Mouse (Mus musculus) lung, embryonic 15.5 days (tissue): ENCODE data around the gene Shroom3. TPM values are rescaled to one million over a fixed set of nuclear protein-coding genes. Genes with fewer than 3 reads are reported as not detected.

Experiments used
- ATAC-seq: fragments of 200-750 bp; cut with Nextera tagmentation; 2 replicates; pipeline ENCODE4 v1.8.0; 2017; ENCODE audit warnings: moderate number of reproducible peaks, borderline replicate concordance; ENCODE audit not compliant: low FRiP score, low TSS enrichment; ENCODE audit errors: extremely low read depth
- H3K27ac ChIP-seq: fragments of 300-500 bp; sonication (generic); 2 replicates; pipeline ENCODE4 v1.5.1; 2015; ENCODE audit warnings: moderate library complexity, mild to moderate bottlenecking, inconsistent platforms
- H3K27me3 ChIP-seq: fragments of 300-500 bp; sonication (generic); 2 replicates; pipeline ENCODE4 v1.6.1; 2015; ENCODE audit warnings: inconsistent platforms
- H3K36me3 ChIP-seq: fragments of 300-500 bp; sonication (generic); 2 replicates; pipeline ENCODE4 v1.6.1; 2015; ENCODE audit warnings: inconsistent platforms
- H3K4me1 ChIP-seq: fragments of 300-500 bp; sonication (generic); 2 replicates; pipeline ENCODE4 v1.6.1; 2015; ENCODE audit warnings: inconsistent platforms
- H3K4me2 ChIP-seq: fragments of 300-500 bp; sonication (generic); 2 replicates; pipeline ENCODE4 v1.6.1; 2015; ENCODE audit warnings: inconsistent platforms, mild to moderate bottlenecking, moderate library complexity
- H3K4me3 ChIP-seq: fragments of 300-500 bp; sonication (generic); 2 replicates; pipeline ENCODE4 v1.5.1; 2015; ENCODE audit warnings: mild to moderate bottlenecking, inconsistent platforms
- H3K9ac ChIP-seq: fragments of 300-500 bp; sonication (generic); 2 replicates; pipeline ENCODE4 v1.6.1; 2015; ENCODE audit warnings: inconsistent platforms
- H3K9me3 ChIP-seq: fragments of 300-500 bp; sonication (generic); 2 replicates; pipeline ENCODE4 v1.6.1; 2016; ENCODE audit warnings: inconsistent platforms
- whole genome bisulfite sequencing: fragments of 180-500 bp; shearing (Covaris S2); methylation state at CpG from one replicate; pipeline ENCODE4 v1.1.7; 2015; 5-methylcytosine and 5-hydroxymethylcytosine counted together
- polyA plus RNA-seq: library from polyadenylated mRNA; unstranded; fragments of >200 nt; fragmentation: Nextera tagmentation; extraction: Ambion mirVana; gene quantifications from 2 replicates; pipeline ENCODE4 v1.2.1, GENCODE M21; 2015

The Shroom3 gene
- polyA plus RNA-seq, 1 experiment from 2014 or later = 5.3 TPM

DNA sequence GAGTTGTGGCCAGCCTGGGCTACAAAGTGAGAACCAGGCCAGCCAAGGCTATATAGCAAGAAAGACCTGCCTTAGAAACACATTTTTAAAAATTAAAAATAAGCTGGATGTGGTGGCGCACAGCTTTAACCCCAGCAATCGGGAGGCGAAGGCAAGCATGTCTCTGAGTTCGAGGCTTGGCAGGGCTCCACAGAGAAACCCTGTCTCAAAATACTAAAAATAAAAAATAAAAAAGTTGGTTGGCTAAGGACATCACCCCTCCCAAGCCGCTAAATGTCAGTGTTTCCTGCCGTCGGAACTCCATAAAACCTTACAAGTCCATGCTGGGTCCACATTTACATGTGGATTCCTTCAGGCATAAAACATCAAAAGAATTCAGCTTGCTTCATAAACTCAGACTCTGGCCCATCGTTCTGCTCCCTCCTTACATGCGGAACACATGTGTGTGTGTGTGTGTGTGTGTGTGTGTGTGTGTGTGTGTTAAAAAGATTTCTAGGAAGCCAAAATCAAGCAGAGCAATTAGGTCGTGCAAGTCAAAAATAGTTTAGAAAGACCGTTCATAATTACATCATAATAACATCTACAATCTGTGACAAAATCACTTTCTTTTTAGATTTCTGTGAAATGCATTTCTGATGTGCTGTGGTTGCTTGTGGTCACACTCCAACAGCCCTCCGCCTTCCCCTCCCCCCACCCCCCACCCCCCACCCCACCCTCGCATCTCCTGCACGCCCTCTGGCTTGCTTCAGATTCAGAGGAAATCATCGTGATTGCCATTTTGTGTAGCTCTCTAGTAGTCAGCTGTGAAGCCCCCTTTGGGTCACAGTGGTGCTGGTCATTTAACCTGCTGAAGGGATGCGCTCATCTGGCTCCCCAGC lies 304.9 kb downstream of the Shroom3 start:
- 50% methylated on average over 15 of the region's 16 CpGs for WGBS
- 0 out of 2 replicates have a peak overlapping the region, but pooled peaks have one; percentile 3 for H3K27ac ChIP-seq
- H3K36me3 ChIP-seq = no peaks in the 10 kb centered on the region
- H3K27me3 ChIP-seq = no peaks in the 10 kb centered on the region
- no peak overlapping the region for H3K9ac ChIP-seq
- no peak for ATAC-seq
- H3K4me2 ChIP-seq = no peak overlapping the region
- H3K4me1 ChIP-seq = 0 out of 2 replicates have a peak, but pooled peaks cover 5% of the 10 kb centered on the region
- H3K4me3 ChIP-seq = no peak overlapping the region
- no peaks in the 10 kb centered on the region for H3K9me3 ChIP-seq

GRCm38 (mm10) chr5:92988769-92989356 lies 305.6 kb downstream of the Shroom3 start:
- H3K9me3 ChIP-seq = no peaks in the 10 kb centered on the region
- ATAC-seq = no peak
- 0 out of 2 replicates have a peak, but pooled peaks cover 5% of the 10 kb centered on the region for H3K4me1 ChIP-seq
- 42% methylated on average over 15 of the region's 15 CpGs for WGBS
- no peaks in the 10 kb centered on the region for H3K36me3 ChIP-seq
- no peaks in the 10 kb centered on the region for H3K27me3 ChIP-seq
- no peak overlapping the region for H3K4me3 ChIP-seq
- H3K4me2 ChIP-seq = no peak overlapping the region
- H3K9ac ChIP-seq = no peak overlapping the region
- 0 out of 2 replicates have a peak overlapping the region, but pooled peaks have one; percentile 3 for H3K27ac ChIP-seq

DNA sequence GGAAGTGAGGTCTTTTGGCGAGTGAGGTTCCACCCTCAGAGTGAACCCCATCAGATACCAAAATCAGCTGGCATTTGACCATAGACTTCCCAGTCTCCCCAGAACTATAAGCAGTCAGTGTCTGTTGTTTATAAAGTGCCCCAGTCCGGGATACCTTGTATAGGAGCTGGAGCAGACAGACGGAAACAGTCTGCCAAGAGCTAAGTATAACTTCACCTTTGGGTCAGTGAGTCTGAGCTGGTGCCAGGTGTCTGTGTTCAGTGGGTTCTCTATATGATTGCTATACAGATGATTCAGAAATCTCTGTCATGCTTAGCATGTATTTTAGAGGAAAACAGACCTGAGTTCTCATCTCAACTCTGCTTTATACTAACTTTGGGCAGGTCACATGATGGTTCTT lies 308.9 kb downstream of the Shroom3 start:
- Histone ChIP-seq H3K27me3 (no peaks in the 10 kb centered on the region), H3K4me2 (no peak overlapping the region), H3K27ac (no peak overlapping the region), H3K9ac (no peak overlapping the region), H3K4me1 (peaks cover 13% of the 10 kb centered on the region), H3K9me3 (no peaks in the 10 kb centered on the region), H3K36me3 (no peaks in the 10 kb centered on the region), H3K4me3 (no peak overlapping the region)
- 53% methylated on average over 3 of the region's 3 CpGs for WGBS
- ATAC-seq = no peak

DNA sequence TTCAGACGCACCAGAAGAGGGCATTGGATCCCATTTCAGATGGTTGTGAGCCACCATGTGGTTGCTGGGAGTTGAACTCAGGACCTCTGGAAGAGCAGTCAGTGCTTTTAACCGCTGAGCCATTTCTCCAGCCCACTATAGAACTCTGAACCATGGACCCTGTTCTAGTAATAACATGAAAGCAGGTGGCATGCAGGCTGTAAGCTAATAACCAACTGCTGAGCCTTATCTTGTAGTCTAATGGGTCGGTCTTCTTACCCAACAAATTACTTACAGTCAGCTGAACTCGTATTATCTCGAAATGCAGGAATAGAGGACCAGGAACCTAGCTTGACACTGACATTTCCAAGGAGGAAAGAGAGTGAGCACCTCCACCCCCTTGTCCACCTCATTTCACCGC lies 311.1 kb downstream of the Shroom3 start:
- H3K4me3 ChIP-seq = no peak overlapping the region
- H3K9ac ChIP-seq = no peak overlapping the region
- H3K36me3 ChIP-seq = no peaks in the 10 kb centered on the region
- H3K9me3 ChIP-seq = no peaks in the 10 kb centered on the region
- peaks cover 33% of the 10 kb centered on the region for H3K4me1 ChIP-seq
- 82% methylated on average over 6 of the region's 6 CpGs for WGBS
- 0 out of 2 replicates have a peak overlapping the region, but pooled peaks have one; percentile 20 for H3K27ac ChIP-seq
- no peaks in the 10 kb centered on the region for H3K27me3 ChIP-seq
- H3K4me2 ChIP-seq = no peak overlapping the region
- ATAC-seq = no peak

- Histone ChIP-seq H3K4me2 (no peak overlapping the region), H3K9ac (no peak overlapping the region), H3K27me3 (no peaks in the 10 kb centered on the region), H3K27ac (peak overlapping the region; percentile 20; the same call in 1 of the 2 replicates), H3K36me3 (no peaks in the 10 kb centered on the region), H3K4me1 (peaks cover 36% of the 10 kb centered on the region), H3K4me3 (no peak overlapping the region), H3K9me3 (no peaks in the 10 kb centered on the region)
- 69% methylated on average over 2 of the region's 2 CpGs for WGBS
- no peak for ATAC-seq
These were observed 311.6 kb downstream of the Shroom3 start for GRCm38 (mm10) chr5:92994861-92995260.

DNA sequence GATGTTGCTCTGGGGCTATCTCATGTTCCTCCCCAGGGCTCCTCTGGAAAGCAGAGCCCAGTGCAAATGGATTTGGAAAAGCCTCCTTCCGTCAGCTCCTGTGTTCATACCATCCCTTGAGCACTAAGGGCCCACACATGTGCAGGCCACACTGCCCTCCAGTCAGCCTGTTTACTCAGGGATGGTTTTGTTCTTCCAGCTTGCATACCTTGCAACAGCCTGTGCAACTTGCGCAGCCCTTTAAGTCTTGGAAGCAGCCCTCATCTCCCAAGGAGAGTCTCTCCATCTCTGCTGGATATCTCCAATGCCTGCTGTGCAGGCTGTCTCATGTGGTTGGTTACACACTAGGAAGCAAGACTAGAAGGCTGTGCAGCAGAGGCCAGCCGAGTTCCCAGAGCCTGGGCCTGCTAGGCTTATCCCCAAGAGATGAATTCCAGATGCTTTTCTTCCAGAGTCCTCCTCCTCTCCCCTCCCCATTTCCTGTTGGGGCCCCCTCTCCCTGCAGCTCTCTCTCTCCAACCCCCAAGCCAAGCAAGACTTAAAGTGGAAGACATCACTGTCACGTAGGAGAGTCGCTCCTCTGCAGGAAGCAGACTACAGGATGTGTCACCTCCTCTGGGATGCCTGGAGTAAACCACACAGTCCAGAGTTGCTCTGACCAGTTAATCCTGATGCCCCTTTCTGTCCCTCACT lies 314.3 kb downstream of the Shroom3 start:
- 21% methylated on average over 5 of the region's 5 CpGs for WGBS
- no peak overlapping the region for H3K4me3 ChIP-seq
- H3K36me3 ChIP-seq = no peaks in the 10 kb centered on the region
- no peaks in the 10 kb centered on the region for H3K9me3 ChIP-seq
- H3K4me1 ChIP-seq = peaks cover 48% of the 10 kb centered on the region
- H3K4me2 ChIP-seq = peak overlapping the region; percentile 3; the same call in 1 of the 2 replicates
- no peaks in the 10 kb centered on the region for H3K27me3 ChIP-seq
- ATAC-seq = peak; percentile 92
- peak overlapping the region; percentile 93 for H3K27ac ChIP-seq
- peak overlapping the region; percentile 31; the same call in 1 of the 2 replicates for H3K9ac ChIP-seq

DNA sequence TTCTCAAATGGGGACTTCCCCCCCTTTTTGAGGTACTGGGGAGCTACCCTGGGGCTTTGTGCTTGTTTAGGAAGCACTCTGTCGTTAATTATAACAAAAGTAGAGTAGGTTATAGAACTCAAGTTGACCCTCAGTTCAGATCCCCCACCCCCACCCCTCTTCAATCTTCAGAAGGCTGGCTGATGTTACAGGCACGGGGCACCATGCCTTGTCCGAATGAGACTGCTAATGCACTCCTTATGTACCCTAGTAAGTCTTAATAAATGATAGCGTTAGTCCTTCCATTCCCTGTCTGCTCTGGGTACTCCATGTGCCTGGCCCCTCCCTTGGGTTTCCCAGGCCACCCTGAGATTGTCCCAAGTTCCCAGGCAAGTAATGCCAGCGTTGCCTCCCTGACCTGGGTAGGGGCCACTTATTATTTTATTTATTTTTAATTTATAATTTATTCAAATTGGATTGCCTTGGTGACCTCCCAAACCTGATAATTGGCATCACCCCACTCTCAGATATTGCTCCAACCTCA lies 315.3 kb downstream of the Shroom3 start:
- Histone ChIP-seq H3K4me2 (no peak overlapping the region), H3K27ac (peak overlapping the region; percentile 93), H3K36me3 (no peaks in the 10 kb centered on the region), H3K4me3 (no peak overlapping the region), H3K4me1 (peaks cover 48% of the 10 kb centered on the region), H3K9me3 (no peaks in the 10 kb centered on the region), H3K9ac (no peak overlapping the region), H3K27me3 (no peaks in the 10 kb centered on the region)
- no peak for ATAC-seq
- 24% methylated on average over 5 of the region's 5 CpGs for WGBS

GRCm38 (mm10) chr5:93000060-93000459 lies 316.8 kb downstream of the Shroom3 start:
- 57% methylated on average over 6 of the region's 6 CpGs for WGBS
- Histone ChIP-seq H3K4me3 (no peak overlapping the region), H3K36me3 (no peaks in the 10 kb centered on the region), H3K4me1 (peaks cover 49% of the 10 kb centered on the region), H3K9ac (no peak overlapping the region), H3K9me3 (no peaks in the 10 kb centered on the region), H3K27ac (peak overlapping the region; percentile 94), H3K27me3 (no peaks in the 10 kb centered on the region), H3K4me2 (no peak overlapping the region)
- no peak for ATAC-seq

GRCm38 (mm10) chr5:93000774-93001757 lies 317.8 kb downstream of the Shroom3 start:
- WGBS = 26% methylated on average over 17 of the region's 17 CpGs
- Histone ChIP-seq H3K4me2 (peak overlapping the region; percentile 16; the same call in 1 of the 2 replicates), H3K27ac (peak overlapping the region; percentile 94), H3K9me3 (no peaks in the 10 kb centered on the region), H3K36me3 (no peaks in the 10 kb centered on the region), H3K27me3 (no peaks in the 10 kb centered on the region), H3K4me3 (no peak overlapping the region), H3K9ac (no peak overlapping the region; the same call in 1 of the 2 replicates), H3K4me1 (peaks cover 59% of the 10 kb centered on the region)
- ATAC-seq = peak; percentile 62

DNA sequence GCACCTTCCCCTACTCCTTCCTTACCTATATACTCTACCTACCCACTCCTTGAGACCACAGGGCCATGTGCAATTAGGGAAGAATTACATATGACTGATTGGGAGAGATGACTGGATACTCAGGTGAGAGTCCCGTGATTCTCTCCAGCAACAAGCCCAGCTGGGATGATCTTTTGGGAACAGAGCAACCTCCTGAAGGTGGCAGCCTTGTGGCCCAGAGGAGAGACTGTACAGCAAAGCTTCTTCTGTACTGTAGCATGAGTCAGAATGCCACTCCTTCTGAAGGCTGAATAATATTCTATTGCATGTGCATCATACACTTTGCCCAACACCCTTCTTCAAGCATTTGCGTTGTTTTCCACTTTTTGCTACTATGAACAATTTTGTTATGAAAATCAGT lies 319.4 kb downstream of the Shroom3 start:
- no peak overlapping the region for H3K9ac ChIP-seq
- no peaks in the 10 kb centered on the region for H3K36me3 ChIP-seq
- no peaks in the 10 kb centered on the region for H3K9me3 ChIP-seq
- H3K4me3 ChIP-seq = no peak overlapping the region
- H3K4me2 ChIP-seq = no peak overlapping the region
- peaks cover 47% of the 10 kb centered on the region for H3K4me1 ChIP-seq
- ATAC-seq = no peak
- no peaks in the 10 kb centered on the region for H3K27me3 ChIP-seq
- WGBS = 91% methylated on average over 2 of the region's 2 CpGs
- H3K27ac ChIP-seq = no peak overlapping the region
